Mouse (Mus musculus) G1E (cell line): ENCODE measurements around the gene Psmd8.

Experiments
- CTCF ChIP-seq: IDR thresholded peaks from 2 replicates; pipeline ENCODE4 v1.5.1; 2012; ENCODE audit warnings: low read depth, low read length, inconsistent platforms, mixed read lengths
- GATA1 ChIP-seq: IDR thresholded peaks from 2 replicates; pipeline ENCODE4 v1.6.1; 2012; ENCODE audit warnings: borderline replicate concordance, low read length, inconsistent platforms, mixed read lengths
- POLR2AphosphoS5 ChIP-seq: IDR thresholded peaks from 2 replicates; pipeline ENCODE4 v1.6.1; 2012; ENCODE audit warnings: low read depth, low read length, inconsistent platforms; ENCODE audit not compliant: insufficient replicate concordance

DNA sequence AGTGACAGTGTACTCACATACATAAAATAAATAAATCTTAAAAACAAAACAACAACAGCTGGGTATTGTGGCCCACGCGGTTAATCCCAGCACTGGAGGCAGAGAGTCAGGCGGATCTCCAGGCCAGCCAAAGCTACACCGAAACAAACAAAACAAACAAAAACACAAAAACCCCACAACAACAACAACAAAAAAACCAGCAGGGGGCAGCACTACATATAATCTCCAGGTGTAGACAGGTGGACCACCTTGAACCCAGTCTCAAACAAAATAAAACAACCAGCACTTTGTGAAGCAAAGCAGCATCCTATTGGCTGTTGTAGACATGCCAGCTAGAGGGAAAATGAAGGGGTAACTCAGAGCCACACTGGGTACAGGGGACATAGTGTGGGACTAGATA is 2.4 kb downstream of the Psmd8 start:
- TF ChIP-seq GATA1 (no peak), CTCF (no peak), POLR2AphosphoS5 (no peak)
